Mouse (Mus musculus): ENCODE data around the gene Ctsg. TPM values are rescaled to one million over a fixed set of nuclear protein-coding genes. Genes with fewer than 3 reads are reported as not detected.

The Ctsg gene
- polyA plus RNA-seq, 1 experiment: not detected

GRCm38 (mm10) chr14:56105447-56106180 lies 3.2 kb upstream of the Ctsg start:
- Histone ChIP-seq H3K27ac (ENCODE audit: control insufficient read depth, insufficient read depth, low read depth, low read length) (no peak overlapping the region), H3K36me3 (ENCODE audit: control insufficient read depth, insufficient read depth, low read length) (no peaks in the 10 kb centered on the region), H3K4me3 (ENCODE audit: control insufficient read depth, low read depth, low read length) (no peak overlapping the region), H3K27me3 (ENCODE audit: control insufficient read depth, insufficient read depth, low read length) (no peaks in the 10 kb centered on the region), H3K4me1 (ENCODE audit: control insufficient read depth, insufficient read depth, low read length) (peaks cover 1% of the 10 kb centered on the region; the same call in 1 of the 2 replicates)
- TF ChIP-seq CTCF (IDR thresholded peaks at IDR 0.05; ENCODE audit: control insufficient read depth, insufficient read depth, insufficient replicate concordance, low read depth, low read length) (no peak), POLR2A (IDR thresholded peaks at IDR 0.05; ENCODE audit: control insufficient read depth, low read depth, low read length) (no peak)

DNA sequence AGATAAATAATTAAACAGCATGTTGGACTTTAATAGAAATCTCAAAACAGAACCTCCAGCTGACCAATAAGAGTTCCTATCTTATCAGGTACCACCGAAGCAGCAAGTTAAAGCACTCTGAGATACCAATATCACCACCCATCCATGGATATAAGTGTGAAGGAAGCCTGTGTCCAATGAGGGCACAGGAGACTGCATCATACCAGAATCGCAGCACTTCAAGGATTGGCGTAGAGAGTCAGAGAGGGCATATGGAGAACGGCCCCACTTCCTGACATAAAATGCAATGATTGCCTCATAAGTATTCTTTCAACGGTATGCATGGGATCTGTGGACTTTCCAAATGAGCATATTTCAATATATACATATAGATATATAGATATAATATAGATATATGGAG lies 2.6 kb upstream of the Ctsg start:
- H3K4me3 ChIP-seq (ENCODE audit: control insufficient read depth, low read depth, low read length): no peak overlapping the region
- no peaks in the 10 kb centered on the region for H3K27me3 ChIP-seq (ENCODE audit: control insufficient read depth, insufficient read depth, low read length)
- no peaks in the 10 kb centered on the region for H3K36me3 ChIP-seq (ENCODE audit: control insufficient read depth, insufficient read depth, low read length)
- no peak overlapping the region for H3K27ac ChIP-seq (ENCODE audit: control insufficient read depth, insufficient read depth, low read depth, low read length)
- TF ChIP-seq CTCF (IDR thresholded peaks at IDR 0.05; ENCODE audit: control insufficient read depth, insufficient read depth, insufficient replicate concordance, low read depth, low read length) (no peak), POLR2A (IDR thresholded peaks at IDR 0.05; ENCODE audit: control insufficient read depth, low read depth, low read length) (no peak)
- peaks cover 4% of the 10 kb centered on the region; the same call in 1 of the 2 replicates for H3K4me1 ChIP-seq (ENCODE audit: control insufficient read depth, insufficient read depth, low read length)

GRCm38 (mm10) chr14:56103452-56103851 lies 1.1 kb upstream of the Ctsg start:
- TF ChIP-seq CTCF (IDR thresholded peaks at IDR 0.05; ENCODE audit: control insufficient read depth, insufficient read depth, insufficient replicate concordance, low read depth, low read length) (no peak), POLR2A (IDR thresholded peaks at IDR 0.05; ENCODE audit: control insufficient read depth, low read depth, low read length) (no peak)
- Histone ChIP-seq H3K27ac (ENCODE audit: control insufficient read depth, insufficient read depth, low read depth, low read length) (no peak overlapping the region), H3K4me3 (ENCODE audit: control insufficient read depth, low read depth, low read length) (no peak overlapping the region)

GRCm38 (mm10) chr14:56098940-56099339 lies 3.4 kb downstream of the Ctsg start:
- TF ChIP-seq CTCF (IDR thresholded peaks at IDR 0.05; ENCODE audit: control insufficient read depth, insufficient read depth, insufficient replicate concordance, low read depth, low read length): no peak
- no peak for TF ChIP-seq POLR2A (IDR thresholded peaks at IDR 0.05; ENCODE audit: control insufficient read depth, low read depth, low read length)
- H3K27ac ChIP-seq (ENCODE audit: control insufficient read depth, insufficient read depth, low read depth, low read length): no peak overlapping the region
- H3K4me3 ChIP-seq (ENCODE audit: control insufficient read depth, low read depth, low read length): no peak overlapping the region
- H3K27me3 ChIP-seq (ENCODE audit: control insufficient read depth, insufficient read depth, low read length): no peaks in the 10 kb centered on the region
- H3K36me3 ChIP-seq (ENCODE audit: control insufficient read depth, insufficient read depth, low read length): no peaks in the 10 kb centered on the region
- H3K4me1 ChIP-seq (ENCODE audit: control insufficient read depth, insufficient read depth, low read length): peaks cover 4% of the 10 kb centered on the region; the same call in 1 of the 2 replicates

More at GRCm38 (mm10) chr14:56103452-56103851, 1.1 kb upstream of the Ctsg start:
- H3K27me3 ChIP-seq (ENCODE audit: control insufficient read depth, insufficient read depth, low read length): no peaks in the 10 kb centered on the region
- H3K36me3 ChIP-seq (ENCODE audit: control insufficient read depth, insufficient read depth, low read length): no peaks in the 10 kb centered on the region
- peaks cover 4% of the 10 kb centered on the region; the same call in 1 of the 2 replicates for H3K4me1 ChIP-seq (ENCODE audit: control insufficient read depth, insufficient read depth, low read length)

DNA sequence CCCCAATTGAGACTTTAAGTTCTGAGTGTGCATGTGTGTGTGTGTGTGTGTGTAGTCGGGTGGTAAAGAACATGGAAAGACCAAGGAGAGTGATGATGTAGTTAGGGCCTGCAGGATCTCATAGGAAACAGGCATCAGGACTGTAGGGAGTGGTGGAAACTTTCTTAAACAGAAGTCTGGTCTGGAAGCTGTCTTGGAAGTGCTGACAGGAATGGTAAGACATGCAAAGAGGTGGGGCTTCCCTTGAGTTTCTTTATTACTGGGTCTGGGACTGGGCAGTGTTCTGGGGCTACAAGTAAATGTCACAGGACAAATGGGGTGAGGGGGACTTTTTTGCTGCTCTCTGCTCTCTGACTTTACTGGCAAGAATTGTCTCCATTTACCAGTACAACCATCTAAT lies 4.8 kb downstream of the Ctsg start:
- TF ChIP-seq CTCF (IDR thresholded peaks at IDR 0.05; ENCODE audit: control insufficient read depth, insufficient read depth, insufficient replicate concordance, low read depth, low read length) (no peak), POLR2A (IDR thresholded peaks at IDR 0.05; ENCODE audit: control insufficient read depth, low read depth, low read length) (no peak)
- H3K4me3 ChIP-seq (ENCODE audit: control insufficient read depth, low read depth, low read length): no peak overlapping the region
- H3K4me1 ChIP-seq (ENCODE audit: control insufficient read depth, insufficient read depth, low read length): peaks cover 4% of the 10 kb centered on the region; the same call in 1 of the 2 replicates
- H3K27me3 ChIP-seq (ENCODE audit: control insufficient read depth, insufficient read depth, low read length): no peaks in the 10 kb centered on the region
- H3K27ac ChIP-seq (ENCODE audit: control insufficient read depth, insufficient read depth, low read depth, low read length): no peak overlapping the region
- no peaks in the 10 kb centered on the region for H3K36me3 ChIP-seq (ENCODE audit: control insufficient read depth, insufficient read depth, low read length)

- no peak overlapping the region for H3K4me3 ChIP-seq (ENCODE audit: control insufficient read depth, low read depth, low read length)
- no peaks in the 10 kb centered on the region for H3K36me3 ChIP-seq (ENCODE audit: control insufficient read depth, insufficient read depth, low read length)
- TF ChIP-seq POLR2A (IDR thresholded peaks at IDR 0.05; ENCODE audit: control insufficient read depth, low read depth, low read length): no peak
- TF ChIP-seq CTCF (IDR thresholded peaks at IDR 0.05; ENCODE audit: control insufficient read depth, insufficient read depth, insufficient replicate concordance, low read depth, low read length): no peak
- no peaks in the 10 kb centered on the region for H3K27me3 ChIP-seq (ENCODE audit: control insufficient read depth, insufficient read depth, low read length)
- H3K27ac ChIP-seq (ENCODE audit: control insufficient read depth, insufficient read depth, low read depth, low read length): no peak overlapping the region
- no peaks in the 10 kb centered on the region for H3K4me1 ChIP-seq (ENCODE audit: control insufficient read depth, insufficient read depth, low read length)
Observed at GRCm38 (mm10) chr14:56093353-56093752, 9.0 kb downstream of the Ctsg start.

DNA sequence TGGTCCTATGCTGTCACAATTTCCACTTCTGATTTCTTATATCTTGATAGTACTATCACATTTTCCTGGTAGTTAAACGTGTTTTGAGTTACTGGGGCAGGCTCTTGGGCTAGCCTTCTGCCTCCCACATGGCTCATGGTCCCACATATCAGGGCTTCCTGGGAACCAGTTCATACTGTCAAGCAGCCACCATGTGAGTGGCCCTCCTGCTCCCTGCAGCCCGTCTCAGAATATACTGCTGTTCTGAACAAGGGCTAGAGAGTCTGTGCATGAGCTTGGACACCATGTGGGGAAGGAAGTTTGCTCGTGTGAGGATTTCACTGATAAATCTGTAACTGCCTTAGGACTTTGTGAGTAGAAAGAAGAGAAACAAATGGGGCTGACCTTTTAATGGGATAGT lies 15.7 kb downstream of the Ctsg start:
- Histone ChIP-seq H3K27ac (ENCODE audit: control insufficient read depth, insufficient read depth, low read depth, low read length) (no peak overlapping the region), H3K36me3 (ENCODE audit: control insufficient read depth, insufficient read depth, low read length) (no peaks in the 10 kb centered on the region), H3K27me3 (ENCODE audit: control insufficient read depth, insufficient read depth, low read length) (no peaks in the 10 kb centered on the region), H3K4me3 (ENCODE audit: control insufficient read depth, low read depth, low read length) (no peak overlapping the region), H3K4me1 (ENCODE audit: control insufficient read depth, insufficient read depth, low read length) (no peaks in the 10 kb centered on the region)
- TF ChIP-seq POLR2A (IDR thresholded peaks at IDR 0.05; ENCODE audit: control insufficient read depth, low read depth, low read length) (no peak), CTCF (IDR thresholded peaks at IDR 0.05; ENCODE audit: control insufficient read depth, insufficient read depth, insufficient replicate concordance, low read depth, low read length) (no peak)
